ENCODE assay signal across 14 mouse cellular contexts in genomic region chr4:94073178-94073870, GRCm38 (mm10).
"Had no signal": no experiment of that assay in that cellular context is flagged by ENCODE, and none has a peak within 500 bp of the region (broad histone marks: within the 10 kb centered on the region; RNA-seq: fewer than 3 reads in every experiment).

No protein-coding gene starts in this region.

- H3K27ac ChIP-seq: kidney, embryonic 15.5 days; limb, embryonic 15.5 days; liver, embryonic 12.5 days; neural tube, embryonic 15.5 days; stomach, embryonic 15.5 days had no signal

- H3K4me1 ChIP-seq: kidney, embryonic 15.5 days; limb, embryonic 15.5 days; liver, embryonic 12.5 days; neural tube, embryonic 15.5 days; stomach, embryonic 15.5 days had no signal

- H3K4me2 ChIP-seq: kidney, embryonic 15.5 days; limb, embryonic 15.5 days; liver, embryonic 12.5 days; lung, embryonic 14.5 days; neural tube, embryonic 15.5 days; stomach, embryonic 15.5 days had no signal

- H3K36me3 ChIP-seq: kidney, embryonic 15.5 days; limb, embryonic 15.5 days; liver, embryonic 12.5 days; neural tube, embryonic 15.5 days; stomach, embryonic 15.5 days had no signal

- ATAC-seq: liver, embryonic 12.5 days had no signal

- DNase-seq: kidney, adult 18-20 months; kidney, postnatal 14 days; lung, embryonic 14.5 days; lung, postnatal 10 days; lung, postnatal 4 days; right cerebral cortex, postnatal 4 days; thymus, adult 2 months; thymus, postnatal 25 days had no signal

- H3K27me3 ChIP-seq: kidney, embryonic 15.5 days; limb, embryonic 15.5 days; liver, embryonic 12.5 days; neural tube, embryonic 15.5 days; stomach, embryonic 15.5 days had no signal

- H3K4me3 ChIP-seq: kidney, embryonic 15.5 days; limb, embryonic 15.5 days; liver, embryonic 12.5 days; myocyte; neural tube, embryonic 15.5 days; stomach, embryonic 15.5 days had no signal

- H3K9me3 ChIP-seq: kidney, embryonic 15.5 days; limb, embryonic 15.5 days; liver, embryonic 12.5 days; neural tube, embryonic 15.5 days; stomach, embryonic 15.5 days had no signal

- H3K9ac ChIP-seq: kidney, embryonic 15.5 days; limb, embryonic 15.5 days; liver, embryonic 12.5 days; lung, embryonic 14.5 days; neural tube, embryonic 15.5 days; stomach, embryonic 15.5 days had no signal
